In genomic region chr17:36121352-36122020, GRCm38 (mm10) we compare ENCODE assay signal across 8 mouse cellular contexts. TPM values are rescaled to one million over a fixed set of nuclear protein-coding genes. Genes with fewer than 3 reads are reported as not detected.
DNase-seq lines count a peak whose midpoint lies in the region; ATAC-seq and TF ChIP-seq lines count a peak whose summit lies in the region.
"Not testable (repeated sequence)": the region's sequence is repeated elsewhere in the genome, so short reads cannot be mapped to it uniquely, and the experiment has no call there.

Gm19684 (plus strand) TSS chr17:36121678.

- not testable (repeated sequence) for H3K9me3 ChIP-seq in hindbrain, embryonic 15.5 days; lung, postnatal 0 days (ENCODE audit: low read length); neural tube, embryonic 15.5 days (replicated peaks)

- H3K27me3 ChIP-seq in hindbrain, embryonic 15.5 days: peaks cover 28% of the 10 kb centered on the region
- not testable (repeated sequence) for H3K27me3 ChIP-seq in lung, postnatal 0 days (replicated peaks; ENCODE audit: insufficient read depth, low read length)
- peaks cover 31% of the 10 kb centered on the region for H3K27me3 ChIP-seq in neural tube, embryonic 15.5 days (replicated peaks)

- WGBS in hindbrain, embryonic 15.5 days: 11% methylated on average over 8 of the region's 8 CpGs
- WGBS in lung, postnatal 0 days: 5% methylated on average over 8 of the region's 8 CpGs
- 4% methylated on average over 8 of the region's 8 CpGs for WGBS in neural tube, embryonic 15.5 days

- TF ChIP-seq POLR2A in cortical plate, adult 2 months (IDR thresholded peaks at IDR 0.05; ENCODE audit: extremely low read depth, insufficient read depth, low read length): not testable (repeated sequence)

- not testable (repeated sequence) for H3K27ac ChIP-seq in cortical plate, adult 2 months (ENCODE audit: insufficient read depth, low read length); hindbrain, embryonic 15.5 days (replicated peaks); layer of hippocampus, adult 2 months; lung, postnatal 0 days (ENCODE audit: low read length); neural tube, embryonic 15.5 days (replicated peaks)

- H3K9ac ChIP-seq in hindbrain, embryonic 15.5 days; lung, postnatal 0 days (replicated peaks; ENCODE audit: low read depth); neural tube, embryonic 15.5 days (replicated peaks): not testable (repeated sequence)

- peak within 1 kb of the TSS; percentile 41 for H3K4me2 ChIP-seq in hindbrain, embryonic 15.5 days
- peak within 1 kb of the TSS; percentile 41 for H3K4me2 ChIP-seq in lung, postnatal 0 days (replicated peaks; ENCODE audit: low read depth, low read length)
- peak within 1 kb of the TSS; percentile 47 for H3K4me2 ChIP-seq in neural tube, embryonic 15.5 days

- peak within 1 kb of the TSS; percentile 30 for H3K4me3 ChIP-seq in cortical plate, adult 2 months (ENCODE audit: insufficient read depth, low read length)
- H3K4me3 ChIP-seq in hindbrain, embryonic 15.5 days: peak within 1 kb of the TSS; percentile 14; the same call in 1 of the 2 replicates
- H3K4me3 ChIP-seq in layer of hippocampus, adult 2 months: peak within 1 kb of the TSS; percentile 51
- peak within 1 kb of the TSS; percentile 21 for H3K4me3 ChIP-seq in lung, postnatal 0 days (ENCODE audit: low read depth, low read length)
- 0 out of 2 replicates have a peak within 1 kb of the TSS, but pooled peaks have one; percentile 8 for H3K4me3 ChIP-seq in neural tube, embryonic 15.5 days (replicated peaks)

- peak; percentile 38; the same call in 1 of the 2 replicates for ATAC-seq in hindbrain, embryonic 15.5 days (ENCODE audit: low FRiP score, low read depth)
- ATAC-seq in lung, postnatal 0 days: peak; percentile 94
- ATAC-seq in neural tube, embryonic 15.5 days (ENCODE audit: low FRiP score): peak; percentile 68; the same call in 1 of the 2 replicates

- DNase-seq in MN1 (ENCODE audit: low spot score): peak; percentile 70
- DNase-seq in gastrocnemius, postnatal 25 days: peak; percentile 47
- peak in 1 of 2 experiments; percentile 64 for DNase-seq in layer of hippocampus, adult 2 months (ENCODE audit: low spot score in 2 of 2)
- DNase-seq in lung, postnatal 0 days (ENCODE audit: low spot score): peak; percentile 95
- peak; percentile 78 for DNase-seq in thymus, postnatal 25 days

- TF ChIP-seq EP300 in lung, postnatal 0 days (IDR thresholded peaks at IDR 0.05): 0 out of 2 replicates have a peak, but pooled peaks have one; percentile 31

- not testable (repeated sequence) for H3K36me3 ChIP-seq in hindbrain, embryonic 15.5 days; lung, postnatal 0 days (ENCODE audit: insufficient read depth, low read length); neural tube, embryonic 15.5 days

- not testable (repeated sequence) for H3K4me1 ChIP-seq in cortical plate, adult 2 months (ENCODE audit: control insufficient read depth, insufficient read depth, low read length); hindbrain, embryonic 15.5 days (replicated peaks); lung, postnatal 0 days (ENCODE audit: insufficient read depth, low read depth, low read length); neural tube, embryonic 15.5 days

- not testable (repeated sequence) for TF ChIP-seq CTCF in cortical plate, adult 2 months (IDR thresholded peaks at IDR 0.05; ENCODE audit: extremely low read depth, insufficient read depth, low read length); layer of hippocampus, adult 2 months (conservative IDR thresholded peaks at IDR 0.05); lung, postnatal 0 days (IDR thresholded peaks at IDR 0.05)

RNA-seq across cellular contexts. Expression of gene Gm19684, which starts in this region (rescaled TPM):
- polyA plus RNA-seq in cortical plate, adult 2 months (2012; rRNA removed): not detected in 2 replicates
- total RNA-seq in gastrocnemius, postnatal 25 days (2021): not detected
- not detected in 2 replicates for polyA plus RNA-seq in hindbrain, embryonic 15.5 days (2015; fragmentation: Nextera tagmentation; extraction: Ambion mirVana)
- total RNA-seq in layer of hippocampus, adult 2 months (2021): under 1 TPM in 1 of 2 experiments, not detected in 1; 0.29 TPM
- not detected in 2 replicates for polyA plus RNA-seq in lung, postnatal 0 days (2015; fragmentation: Nextera tagmentation; extraction: Ambion mirVana)
- not detected in 2 replicates for polyA plus RNA-seq in neural tube, embryonic 15.5 days (2015; fragmentation: Nextera tagmentation; extraction: Ambion mirVana)

Comparison
In these comparisons a context has a peak if more than half of its experiments do, and no peak if none do; other contexts are left out.
1. Peak in DNase-seq in gastrocnemius, postnatal 25 days; RNA of the gene not detected or under 1 TPM.
2. Peak in ATAC-seq, H3K4me3 ChIP-seq and H3K4me2 ChIP-seq in hindbrain, embryonic 15.5 days; RNA of the gene not detected or under 1 TPM.
3. Peak in DNase-seq, ATAC-seq, H3K4me3 ChIP-seq and H3K4me2 ChIP-seq in lung, postnatal 0 days; RNA of the gene not detected or under 1 TPM.
4. Peak in ATAC-seq, H3K4me3 ChIP-seq and H3K4me2 ChIP-seq in neural tube, embryonic 15.5 days; RNA of the gene not detected or under 1 TPM.
5. ATAC-seq: peak in every context shown above with its lines; median percentile 94 in lung, postnatal 0 days; 68 in neural tube, embryonic 15.5 days; 38 in hindbrain, embryonic 15.5 days.